Mouse (Mus musculus): ENCODE measurements at regions not wholly inside any gene's neighbourhood (a gene's known extent, or its start where the extent isn't known, plus 50 kb on each side); places are given as distances from the start of the nearest gene placed in this dataset.
A peak's percentile ranks its signal among the peaks of the same experiment; 100 is the strongest.

- H3K4me2 ChIP-seq (replicated peaks) = no peak overlapping the region
- no peaks in the 10 kb centered on the region for H3K36me3 ChIP-seq
- H3K4me3 ChIP-seq = no peak overlapping the region
- H3K4me1 ChIP-seq = no peaks in the 10 kb centered on the region
- H3K27ac ChIP-seq = no peak overlapping the region
- H3K9me3 ChIP-seq (replicated peaks) = no peaks in the 10 kb centered on the region
- 65% methylated on average over 1 of the region's 1 CpGs for WGBS
- H3K27me3 ChIP-seq = no peaks in the 10 kb centered on the region
- ATAC-seq (ENCODE audit: low FRiP score) = no peak
- H3K9ac ChIP-seq = no peak overlapping the region
Measured at GRCm38 (mm10) chr15:61723696-61724095, 800.9 kb upstream of the A1bg start.

- Histone ChIP-seq H3K27me3 (no peaks in the 10 kb centered on the region), H3K9ac (no peak overlapping the region), H3K4me2 (replicated peaks) (no peak overlapping the region), H3K36me3 (no peaks in the 10 kb centered on the region), H3K4me3 (no peak overlapping the region), H3K27ac (no peak overlapping the region), H3K9me3 (replicated peaks) (no peaks in the 10 kb centered on the region), H3K4me1 (no peaks in the 10 kb centered on the region)
- ATAC-seq (ENCODE audit: low FRiP score) = no peak
Measured at GRCm38 (mm10) chr15:61718486-61718885, 795.7 kb upstream of the A1bg start.

- H3K4me3 ChIP-seq = no peak overlapping the region
Measured at GRCm38 (mm10) chr15:61717216-61717615, 794.4 kb upstream of the A1bg start.

GRCm38 (mm10) chr15:61713953-61714352 is 791.1 kb upstream of the A1bg start:
- H3K4me2 ChIP-seq (replicated peaks) = no peak overlapping the region
- no peaks in the 10 kb centered on the region for H3K27me3 ChIP-seq
- no peak overlapping the region for H3K27ac ChIP-seq
- H3K9me3 ChIP-seq (replicated peaks) = no peaks in the 10 kb centered on the region
- H3K4me3 ChIP-seq = no peak overlapping the region
- ATAC-seq (ENCODE audit: low FRiP score) = no peak
- H3K9ac ChIP-seq = no peak overlapping the region
- no peaks in the 10 kb centered on the region for H3K4me1 ChIP-seq
- no peaks in the 10 kb centered on the region for H3K36me3 ChIP-seq
- WGBS = 76% methylated on average over 2 of the region's 2 CpGs

More at GRCm38 (mm10) chr15:61717216-61717615, 794.4 kb upstream of the A1bg start:
- no peak overlapping the region for H3K27ac ChIP-seq
- no peaks in the 10 kb centered on the region for H3K4me1 ChIP-seq
- ATAC-seq (ENCODE audit: low FRiP score) = no peak
- H3K27me3 ChIP-seq = no peaks in the 10 kb centered on the region
- no peaks in the 10 kb centered on the region for H3K36me3 ChIP-seq
- no peaks in the 10 kb centered on the region for H3K9me3 ChIP-seq (replicated peaks)
- H3K9ac ChIP-seq = no peak overlapping the region
- 68% methylated on average over 1 of the region's 1 CpGs for WGBS
- no peak overlapping the region for H3K4me2 ChIP-seq (replicated peaks)

- 76% methylated on average over 4 of the region's 4 CpGs for WGBS
- H3K36me3 ChIP-seq = no peaks in the 10 kb centered on the region
- ATAC-seq (ENCODE audit: low FRiP score) = no peak
- no peaks in the 10 kb centered on the region for H3K27me3 ChIP-seq
- no peaks in the 10 kb centered on the region for H3K9me3 ChIP-seq (replicated peaks)
- no peak overlapping the region for H3K4me2 ChIP-seq (replicated peaks)
- no peak overlapping the region for H3K9ac ChIP-seq
- no peaks in the 10 kb centered on the region for H3K4me1 ChIP-seq
- no peak overlapping the region for H3K27ac ChIP-seq
- H3K4me3 ChIP-seq = no peak overlapping the region
Measured at GRCm38 (mm10) chr15:61708928-61709327, 786.1 kb upstream of the A1bg start.

GRCm38 (mm10) chr15:61707952-61708351 is 785.1 kb upstream of the A1bg start:
- H3K4me1 ChIP-seq = no peaks in the 10 kb centered on the region
- no peak overlapping the region for H3K27ac ChIP-seq
- no peaks in the 10 kb centered on the region for H3K36me3 ChIP-seq
- no peaks in the 10 kb centered on the region for H3K9me3 ChIP-seq (replicated peaks)
- no peak overlapping the region for H3K4me2 ChIP-seq (replicated peaks)
- no peaks in the 10 kb centered on the region for H3K27me3 ChIP-seq
- 86% methylated on average over 6 of the region's 6 CpGs for WGBS
- H3K9ac ChIP-seq = no peak overlapping the region
- no peak overlapping the region for H3K4me3 ChIP-seq
- no peak for ATAC-seq (ENCODE audit: low FRiP score)

- Histone ChIP-seq H3K27me3 (no peaks in the 10 kb centered on the region), H3K4me3 (no peak overlapping the region), H3K36me3 (no peaks in the 10 kb centered on the region), H3K4me2 (replicated peaks) (no peak overlapping the region), H3K27ac (no peak overlapping the region), H3K4me1 (no peaks in the 10 kb centered on the region), H3K9me3 (replicated peaks) (no peaks in the 10 kb centered on the region), H3K9ac (no peak overlapping the region)
- WGBS = 93% methylated on average over 1 of the region's 1 CpGs
- no peak for ATAC-seq (ENCODE audit: low FRiP score)
Measured at GRCm38 (mm10) chr15:61692679-61693078, 769.9 kb upstream of the A1bg start.

GRCm38 (mm10) chr15:61690425-61690824 is 767.6 kb upstream of the A1bg start:
- WGBS = 65% methylated on average over 13 of the region's 13 CpGs
- Histone ChIP-seq H3K9me3 (replicated peaks) (no peaks in the 10 kb centered on the region), H3K27ac (peak overlapping the region; percentile 23; the same call in 1 of the 2 replicates), H3K36me3 (no peaks in the 10 kb centered on the region), H3K27me3 (no peaks in the 10 kb centered on the region), H3K4me3 (no peak overlapping the region), H3K4me1 (no peaks in the 10 kb centered on the region), H3K4me2 (replicated peaks) (no peak overlapping the region), H3K9ac (no peak overlapping the region)
- peak; percentile 76; the same call in 1 of the 2 replicates for ATAC-seq (ENCODE audit: low FRiP score)

GRCm38 (mm10) chr15:61689776-61690397 is 767.1 kb upstream of the A1bg start:
- H3K4me1 ChIP-seq = no peaks in the 10 kb centered on the region
- peak; percentile 32; the same call in 1 of the 2 replicates for ATAC-seq (ENCODE audit: low FRiP score)
- peak overlapping the region; percentile 23; the same call in 1 of the 2 replicates for H3K27ac ChIP-seq
- H3K4me3 ChIP-seq = no peak overlapping the region
- 76% methylated on average over 12 of the region's 12 CpGs for WGBS
- H3K9me3 ChIP-seq (replicated peaks) = no peaks in the 10 kb centered on the region
- H3K27me3 ChIP-seq = no peaks in the 10 kb centered on the region
- no peaks in the 10 kb centered on the region for H3K36me3 ChIP-seq
- H3K4me2 ChIP-seq (replicated peaks) = no peak overlapping the region
- no peak overlapping the region for H3K9ac ChIP-seq

GRCm38 (mm10) chr15:61682968-61683367 is 760.2 kb upstream of the A1bg start:
- Histone ChIP-seq H3K4me3 (no peak overlapping the region), H3K27me3 (no peaks in the 10 kb centered on the region), H3K4me1 (no peaks in the 10 kb centered on the region), H3K9me3 (replicated peaks) (no peaks in the 10 kb centered on the region), H3K9ac (no peak overlapping the region), H3K36me3 (no peaks in the 10 kb centered on the region), H3K4me2 (replicated peaks) (no peak overlapping the region), H3K27ac (no peak overlapping the region)
- no peak for ATAC-seq (ENCODE audit: low FRiP score)
- WGBS = 89% methylated on average over 4 of the region's 4 CpGs

GRCm38 (mm10) chr15:61670556-61670955 is 747.7 kb upstream of the A1bg start:
- H3K36me3 ChIP-seq = no peaks in the 10 kb centered on the region
- no peak overlapping the region for H3K27ac ChIP-seq
- H3K9me3 ChIP-seq (replicated peaks) = no peaks in the 10 kb centered on the region
- 87% methylated on average over 5 of the region's 5 CpGs for WGBS
- no peak for ATAC-seq (ENCODE audit: low FRiP score)
- H3K9ac ChIP-seq = no peak overlapping the region
- H3K4me3 ChIP-seq = no peak overlapping the region
- no peaks in the 10 kb centered on the region for H3K27me3 ChIP-seq
- H3K4me2 ChIP-seq (replicated peaks) = no peak overlapping the region
- no peaks in the 10 kb centered on the region for H3K4me1 ChIP-seq

GRCm38 (mm10) chr15:61660581-61660980 is 737.8 kb upstream of the A1bg start:
- no peak overlapping the region for H3K27ac ChIP-seq
- no peaks in the 10 kb centered on the region for H3K27me3 ChIP-seq
- no peak overlapping the region for H3K4me2 ChIP-seq (replicated peaks)
- H3K9me3 ChIP-seq (replicated peaks) = no peaks in the 10 kb centered on the region
- H3K36me3 ChIP-seq = no peaks in the 10 kb centered on the region
- H3K9ac ChIP-seq = no peak overlapping the region
- no peak overlapping the region for H3K4me3 ChIP-seq
- WGBS = 64% methylated on average over 3 of the region's 3 CpGs
- no peaks in the 10 kb centered on the region for H3K4me1 ChIP-seq
- ATAC-seq (ENCODE audit: low FRiP score) = no peak

GRCm38 (mm10) chr15:61656951-61657350 is 734.1 kb upstream of the A1bg start:
- Histone ChIP-seq H3K36me3 (no peaks in the 10 kb centered on the region), H3K9ac (no peak overlapping the region)
- no peak for ATAC-seq (ENCODE audit: low FRiP score)

More at GRCm38 (mm10) chr15:61656951-61657350, 734.1 kb upstream of the A1bg start:
- Histone ChIP-seq H3K27me3 (no peaks in the 10 kb centered on the region), H3K4me2 (replicated peaks) (no peak overlapping the region), H3K9me3 (replicated peaks) (no peaks in the 10 kb centered on the region), H3K27ac (no peak overlapping the region), H3K4me1 (no peaks in the 10 kb centered on the region), H3K4me3 (no peak overlapping the region)
